Mouse (Mus musculus) kidney, postnatal 0 days (tissue): ENCODE results near the gene Olfr360. TPM values are rescaled to one million over a fixed set of nuclear protein-coding genes. Genes with fewer than 3 reads are reported as not detected.
"Not testable (repeated sequence)": the region's sequence is repeated elsewhere in the genome, so short reads cannot be mapped to it uniquely, and the experiment has no call there.

Experiments used
- ATAC-seq: fragments of 200-750 bp; cut with Nextera tagmentation; replicated peaks from 2 replicates; pipeline ENCODE4 v1.8.0; 2017; ENCODE audit warnings: low read depth, moderate number of reproducible peaks, moderate TSS enrichment, moderate library complexity; ENCODE audit not compliant: low FRiP score
- DNase-seq: peaks from one replicate; pipeline ENCODE4 v3.0.0-alpha.2; 2016; ENCODE audit warnings: low spot score
- H3K27ac ChIP-seq: fragments of 300-500 bp; sonication (generic); 2 replicates; pipeline ENCODE4 v1.5.1; 2014; ENCODE audit warnings: mild to moderate bottlenecking
- H3K27me3 ChIP-seq: fragments of 300-500 bp; sonication (generic); 2 replicates; pipeline ENCODE4 v1.6.1; 2014; ENCODE audit warnings: low read length, mixed read lengths; ENCODE audit not compliant: insufficient read depth
- H3K36me3 ChIP-seq: fragments of 300-500 bp; sonication (generic); 2 replicates; pipeline ENCODE4 v1.6.1; 2014; ENCODE audit warnings: low read length, mixed read lengths; ENCODE audit not compliant: insufficient read depth
- H3K4me1 ChIP-seq: fragments of 300-500 bp; sonication (generic); replicated peaks from 2 replicates; pipeline ENCODE4 v1.6.1; 2014; ENCODE audit warnings: antibody characterized with exemption, low read length, mixed read lengths; ENCODE audit not compliant: insufficient read depth
- H3K4me2 ChIP-seq: fragments of 300-500 bp; sonication (generic); 2 replicates; pipeline ENCODE4 v1.6.1; 2014; ENCODE audit warnings: mild to moderate bottlenecking, low read length, moderate library complexity, mixed read lengths
- H3K4me3 ChIP-seq: fragments of 300-500 bp; sonication (generic); replicated peaks from 2 replicates; pipeline ENCODE4 v1.5.1; 2014; ENCODE audit warnings: low read depth, low read length
- H3K9ac ChIP-seq: fragments of 300-500 bp; sonication (generic); 2 replicates; pipeline ENCODE4 v1.6.1; 2014; ENCODE audit warnings: low read depth, low read length
- H3K9me3 ChIP-seq: fragments of 300-500 bp; sonication (generic); replicated peaks from 2 replicates; pipeline ENCODE4 v1.6.1; 2016; ENCODE audit warnings: low read length, inconsistent platforms, mixed read lengths
- CTCF ChIP-seq: IDR thresholded peaks from 2 replicates; pipeline ENCODE4 v1.5.1; 2016; ENCODE audit warnings: antibody characterized with exemption, low read depth, mild to moderate bottlenecking, moderate library complexity
- WGBS: fragments of 180-500 bp; shearing (Covaris S2); extraction: QIAGEN DNeasy Blood & Tissue Kit; methylation state at CpG from one replicate; pipeline ENCODE4 v1.1.7; 2014; 5-methylcytosine and 5-hydroxymethylcytosine counted together
- polyA plus RNA-seq: library from polyadenylated mRNA; unstranded; fragments of >200 nt; fragmentation: Nextera tagmentation; extraction: Ambion mirVana; gene quantifications from 2 replicates; pipeline ENCODE4 v1.2.1, GENCODE M21; 2015

Gene Olfr360
- polyA plus RNA-seq = not detected in 2 replicates

DNA sequence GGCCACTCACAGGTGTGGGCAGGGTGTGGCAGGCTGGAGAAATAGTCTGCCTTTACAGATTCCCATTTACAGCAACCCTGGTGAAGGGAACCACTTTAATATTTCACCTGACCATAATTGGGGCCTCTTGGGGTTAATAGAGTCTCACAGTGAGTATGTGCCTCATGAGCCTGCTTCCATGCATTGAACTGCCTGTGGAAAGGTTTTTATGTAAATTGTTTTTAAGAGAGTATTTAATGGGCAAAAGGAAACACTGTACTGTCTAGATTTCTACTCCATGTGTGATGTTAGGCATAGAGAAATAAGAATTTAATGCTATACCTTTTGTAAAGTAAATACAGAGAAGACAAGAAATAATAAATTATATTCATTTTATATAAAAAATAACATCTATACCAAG lies at the start of gene Olfr360:
Gene Olfr360, plus strand, starts transcription at position 301 of the 400 bp plus-strand sequence.
- no peak for DNase-seq
- no peak within 1 kb of the TSS for H3K9ac ChIP-seq
- no peak for TF ChIP-seq CTCF
- H3K4me3 ChIP-seq = no peak within 1 kb of the TSS
- no peaks in the 10 kb centered on the region for H3K4me1 ChIP-seq
- no peaks in the 10 kb centered on the region for H3K27me3 ChIP-seq
- H3K4me2 ChIP-seq = no peak within 1 kb of the TSS
- H3K27ac ChIP-seq = no peak within 1 kb of the TSS
- no peaks in the 10 kb centered on the region for H3K36me3 ChIP-seq
- ATAC-seq = no peak
- no peaks in the 10 kb centered on the region for H3K9me3 ChIP-seq

- H3K36me3 ChIP-seq, H3K27me3 ChIP-seq, H3K4me1 ChIP-seq, H3K27ac ChIP-seq, H3K9me3 ChIP-seq, H3K4me3 ChIP-seq, ATAC-seq, H3K9ac ChIP-seq, DNase-seq, H3K4me2 ChIP-seq: not testable (repeated sequence)
- WGBS = 50% methylated on average over 1 of the region's 1 CpGs
Measured at GRCm38 (mm10) chr2:37089190-37089589, 23.6 kb downstream of the Olfr360 start, which contains the start of gene Olfr361. Olfr361 (minus strand) TSS chr2:37089290.

DNA sequence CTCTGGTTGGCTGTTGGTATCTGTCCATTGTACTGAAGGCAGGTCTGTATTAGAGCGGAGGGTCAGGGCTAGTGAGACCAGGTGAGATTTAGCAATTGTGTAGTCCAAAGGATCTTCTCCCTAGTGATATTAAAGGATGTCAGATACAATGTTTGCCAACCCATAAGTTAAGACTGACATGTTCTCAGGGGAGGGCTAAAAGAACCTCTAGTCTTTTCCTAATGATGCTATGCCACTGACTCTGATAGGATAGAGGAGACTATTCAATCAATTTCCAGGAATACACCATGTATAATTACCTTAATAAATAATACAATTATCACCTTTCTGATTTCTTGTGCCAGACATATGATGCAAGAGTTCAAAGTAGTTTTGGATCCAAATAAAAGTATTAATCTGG lies 52.3 kb downstream of the Olfr360 start, which contains the start of gene Olfr362:
Gene Olfr362, minus strand, starts transcription at position 101 of the 400 bp plus-strand sequence.
- H3K4me1 ChIP-seq = no peaks in the 10 kb centered on the region
- H3K9ac ChIP-seq = no peak within 1 kb of the TSS
- H3K27me3 ChIP-seq = no peaks in the 10 kb centered on the region
- no peaks in the 10 kb centered on the region for H3K36me3 ChIP-seq
- whole genome bisulfite sequencing = 88% methylated on average over 1 of the region's 1 CpGs
- no peak for TF ChIP-seq CTCF
- no peak within 1 kb of the TSS for H3K4me2 ChIP-seq
- H3K9me3 ChIP-seq = no peaks in the 10 kb centered on the region
- H3K4me3 ChIP-seq = no peak within 1 kb of the TSS
- DNase-seq (no peak), ATAC-seq (no peak)
- H3K27ac ChIP-seq = no peak within 1 kb of the TSS

Other genes starting within 250 kb of the Olfr360 start
- not detected in 2 replicates for gene Olfr3, start 248.7 kb upstream of the Olfr360 start, polyA plus RNA-seq
- gene Olfr350, start 219.4 kb upstream of the Olfr360 start, polyA plus RNA-seq = not detected in 2 replicates
- not detected in 2 replicates for gene Olfr351, start 203.1 kb upstream of the Olfr360 start, polyA plus RNA-seq
- gene Olfr352, start 197.3 kb upstream of the Olfr360 start, polyA plus RNA-seq = not detected in 2 replicates
- gene Olfr353, start 172.8 kb upstream of the Olfr360 start, polyA plus RNA-seq = not detected in 2 replicates
- gene Olfr354, start 160.1 kb upstream of the Olfr360 start, polyA plus RNA-seq = not detected in 2 replicates
- not detected in 2 replicates for gene Olfr355, start 136.8 kb upstream of the Olfr360 start, polyA plus RNA-seq
- gene Olfr356, start 128.6 kb upstream of the Olfr360 start, polyA plus RNA-seq = not detected in 2 replicates
- not detected in 2 replicates for gene Olfr357, start 71.9 kb upstream of the Olfr360 start, polyA plus RNA-seq
- not detected in 2 replicates for gene Olfr358, start 56.4 kb upstream of the Olfr360 start, polyA plus RNA-seq
- gene Olfr361, start 23.5 kb downstream of the Olfr360 start, polyA plus RNA-seq = not detected in 2 replicates
- not detected in 2 replicates for gene Olfr362, start 52.2 kb downstream of the Olfr360 start, polyA plus RNA-seq
- not detected in 2 replicates for gene Olfr364-ps1, start 73.6 kb downstream of the Olfr360 start, polyA plus RNA-seq
- gene Olfr365, start 122.5 kb downstream of the Olfr360 start, polyA plus RNA-seq = not detected in 2 replicates
- not detected in 2 replicates for gene Olfr366, start 145.8 kb downstream of the Olfr360 start, polyA plus RNA-seq